Mouse (Mus musculus) spleen, adult 2 months (tissue): ENCODE data around the gene Vmn1r55.

ENCODE experiments used
- CTCF ChIP-seq: fragments of 200-500 bp; IDR thresholded peaks from 2 replicates; pipeline ENCODE4 v1.5.1; 2011; ENCODE audit warnings: mild to moderate bottlenecking, inconsistent platforms; ENCODE audit not compliant: insufficient read depth, insufficient read length, insufficient replicate concordance; ENCODE audit errors: extremely low read depth
- POLR2A ChIP-seq: fragments of 200-500 bp; IDR thresholded peaks from 2 replicates; pipeline ENCODE4 v1.6.1; 2011; ENCODE audit warnings: low read depth, low read length, inconsistent platforms

- TF ChIP-seq POLR2A (no peak), CTCF (no peak)
These were observed 57.1 kb downstream of the Vmn1r55 start for GRCm38 (mm10) chr7:5092381-5092780.
